Mouse (Mus musculus): Measurements from ENCODE around the gene Tnni3. TPM values are rescaled to one million over a fixed set of nuclear protein-coding genes. Genes with fewer than 3 reads are reported as not detected.

The Tnni3 gene
- polyA plus RNA-seq, 1 experiment from 2014 or later, result 2.4 TPM

- WGBS, result 53% methylated on average over 6 of the region's 6 CpGs
- H3K9me3 ChIP-seq (ENCODE audit: control insufficient read depth, low read length), result no peaks in the 10 kb centered on the region
- H3K4me2 ChIP-seq (ENCODE audit: low read depth, low read length, severe bottlenecking), result no peak overlapping the region
- H3K36me3 ChIP-seq (ENCODE audit: control insufficient read depth, insufficient read depth, low read length), result no peaks in the 10 kb centered on the region
- peaks cover 7% of the 10 kb centered on the region for H3K4me1 ChIP-seq (replicated peaks; ENCODE audit: control insufficient read depth, insufficient read depth, low read length)
- DNase-seq (ENCODE audit: low spot score) (no peak), ATAC-seq (replicated peaks; ENCODE audit: low FRiP score) (no peak)
- H3K9ac ChIP-seq (ENCODE audit: low read length), result 0 out of 2 replicates have a peak overlapping the region, but pooled peaks have one; percentile 24
- no peak overlapping the region for H3K27ac ChIP-seq (ENCODE audit: low read depth, low read length)
- no peak overlapping the region for H3K4me3 ChIP-seq (ENCODE audit: low read depth, low read length)
- no peaks in the 10 kb centered on the region for H3K27me3 ChIP-seq (ENCODE audit: control insufficient read depth, insufficient read depth, low read length)
Measured at GRCm38 (mm10) chr7:4513829-4514712, 10.0 kb downstream of the Tnni3 start.

GRCm38 (mm10) chr7:4513236-4513635 is 10.8 kb downstream of the Tnni3 start:
- Histone ChIP-seq H3K9ac (ENCODE audit: low read length) (no peak overlapping the region), H3K4me1 (replicated peaks; ENCODE audit: control insufficient read depth, insufficient read depth, low read length) (peaks cover 7% of the 10 kb centered on the region), H3K36me3 (ENCODE audit: control insufficient read depth, insufficient read depth, low read length) (no peaks in the 10 kb centered on the region), H3K4me2 (ENCODE audit: low read depth, low read length, severe bottlenecking) (no peak overlapping the region), H3K9me3 (ENCODE audit: control insufficient read depth, low read length) (no peaks in the 10 kb centered on the region), H3K4me3 (ENCODE audit: low read depth, low read length) (no peak overlapping the region), H3K27ac (ENCODE audit: low read depth, low read length) (no peak overlapping the region), H3K27me3 (ENCODE audit: control insufficient read depth, insufficient read depth, low read length) (no peaks in the 10 kb centered on the region)
- DNase-seq (ENCODE audit: low spot score) (peak; percentile 68), ATAC-seq (replicated peaks; ENCODE audit: low FRiP score) (no peak)
- WGBS, result 26% methylated on average over 13 of the region's 13 CpGs

- Histone ChIP-seq H3K27ac (ENCODE audit: low read depth, low read length) (no peak overlapping the region), H3K4me3 (ENCODE audit: low read depth, low read length) (no peak overlapping the region), H3K27me3 (ENCODE audit: control insufficient read depth, insufficient read depth, low read length) (no peaks in the 10 kb centered on the region), H3K9me3 (ENCODE audit: control insufficient read depth, low read length) (no peaks in the 10 kb centered on the region), H3K4me2 (ENCODE audit: low read depth, low read length, severe bottlenecking) (no peak overlapping the region), H3K36me3 (ENCODE audit: control insufficient read depth, insufficient read depth, low read length) (no peaks in the 10 kb centered on the region), H3K9ac (ENCODE audit: low read length) (no peak overlapping the region), H3K4me1 (replicated peaks; ENCODE audit: control insufficient read depth, insufficient read depth, low read length) (peaks cover 7% of the 10 kb centered on the region)
- DNase-seq (ENCODE audit: low spot score), result no peak
- ATAC-seq (replicated peaks; ENCODE audit: low FRiP score), result no peak
- 81% methylated on average over 8 of the region's 8 CpGs for WGBS
Measured at GRCm38 (mm10) chr7:4511489-4512224, 12.4 kb downstream of the Tnni3 start.

- 21% methylated on average over 24 of the region's 24 CpGs for WGBS
- 0 out of 2 replicates have a peak overlapping the region, but pooled peaks have one; percentile 29 for H3K4me2 ChIP-seq (ENCODE audit: low read depth, low read length, severe bottlenecking)
- DNase-seq (ENCODE audit: low spot score), result peak; percentile 89
- H3K4me3 ChIP-seq (ENCODE audit: low read depth, low read length), result no peak overlapping the region
- H3K27me3 ChIP-seq (ENCODE audit: control insufficient read depth, insufficient read depth, low read length), result no peaks in the 10 kb centered on the region
- 0 out of 2 replicates have a peak, but pooled peaks cover 2% of the 10 kb centered on the region for H3K4me1 ChIP-seq (replicated peaks; ENCODE audit: control insufficient read depth, insufficient read depth, low read length)
- H3K36me3 ChIP-seq (ENCODE audit: control insufficient read depth, insufficient read depth, low read length), result no peaks in the 10 kb centered on the region
- H3K9ac ChIP-seq (ENCODE audit: low read length), result no peak overlapping the region
- no peaks in the 10 kb centered on the region for H3K9me3 ChIP-seq (ENCODE audit: control insufficient read depth, low read length)
- ATAC-seq (replicated peaks; ENCODE audit: low FRiP score), result peak; percentile 82
- no peak overlapping the region for H3K27ac ChIP-seq (ENCODE audit: low read depth, low read length)
Measured at GRCm38 (mm10) chr7:4509863-4510608, 14.0 kb downstream of the Tnni3 start.

GRCm38 (mm10) chr7:4508739-4509116 is 15.3 kb downstream of the Tnni3 start:
- Histone ChIP-seq H3K27ac (ENCODE audit: low read depth, low read length) (no peak overlapping the region), H3K4me3 (ENCODE audit: low read depth, low read length) (no peak overlapping the region), H3K36me3 (ENCODE audit: control insufficient read depth, insufficient read depth, low read length) (no peaks in the 10 kb centered on the region), H3K9me3 (ENCODE audit: control insufficient read depth, low read length) (no peaks in the 10 kb centered on the region), H3K4me2 (ENCODE audit: low read depth, low read length, severe bottlenecking) (no peak overlapping the region), H3K9ac (ENCODE audit: low read length) (no peak overlapping the region), H3K27me3 (ENCODE audit: control insufficient read depth, insufficient read depth, low read length) (no peaks in the 10 kb centered on the region), H3K4me1 (replicated peaks; ENCODE audit: control insufficient read depth, insufficient read depth, low read length) (no peaks in the 10 kb centered on the region)
- 93% methylated on average over 8 of the region's 8 CpGs for WGBS
- ATAC-seq (replicated peaks; ENCODE audit: low FRiP score) (no peak), DNase-seq (ENCODE audit: low spot score) (no peak)

- H3K9me3 ChIP-seq (ENCODE audit: control insufficient read depth, low read length), result no peaks in the 10 kb centered on the region
- no peaks in the 10 kb centered on the region for H3K36me3 ChIP-seq (ENCODE audit: control insufficient read depth, insufficient read depth, low read length)
- no peak overlapping the region for H3K9ac ChIP-seq (ENCODE audit: low read length)
- no peak overlapping the region for H3K27ac ChIP-seq (ENCODE audit: low read depth, low read length)
- no peak for DNase-seq (ENCODE audit: low spot score)
- no peak overlapping the region for H3K4me2 ChIP-seq (ENCODE audit: low read depth, low read length, severe bottlenecking)
- H3K4me1 ChIP-seq (replicated peaks; ENCODE audit: control insufficient read depth, insufficient read depth, low read length), result no peaks in the 10 kb centered on the region
- H3K4me3 ChIP-seq (ENCODE audit: low read depth, low read length), result no peak overlapping the region
- no peak for ATAC-seq (replicated peaks; ENCODE audit: low FRiP score)
- no peaks in the 10 kb centered on the region for H3K27me3 ChIP-seq (ENCODE audit: control insufficient read depth, insufficient read depth, low read length)
- 78% methylated on average over 24 of the region's 32 CpGs for WGBS
Measured at GRCm38 (mm10) chr7:4508062-4508738, 15.8 kb downstream of the Tnni3 start.

- 68% methylated on average over 4 of the region's 4 CpGs for WGBS
- ATAC-seq (replicated peaks; ENCODE audit: low FRiP score), result no peak
Measured at GRCm38 (mm10) chr7:4507220-4507619, 16.8 kb downstream of the Tnni3 start.

More at GRCm38 (mm10) chr7:4507220-4507619, 16.8 kb downstream of the Tnni3 start:
- Histone ChIP-seq H3K4me1 (replicated peaks; ENCODE audit: control insufficient read depth, insufficient read depth, low read length) (no peaks in the 10 kb centered on the region), H3K4me2 (ENCODE audit: low read depth, low read length, severe bottlenecking) (no peak overlapping the region), H3K27ac (ENCODE audit: low read depth, low read length) (no peak overlapping the region), H3K9me3 (ENCODE audit: control insufficient read depth, low read length) (no peaks in the 10 kb centered on the region), H3K9ac (ENCODE audit: low read length) (no peak overlapping the region), H3K36me3 (ENCODE audit: control insufficient read depth, insufficient read depth, low read length) (no peaks in the 10 kb centered on the region), H3K4me3 (ENCODE audit: low read depth, low read length) (no peak overlapping the region), H3K27me3 (ENCODE audit: control insufficient read depth, insufficient read depth, low read length) (no peaks in the 10 kb centered on the region)
- DNase-seq (ENCODE audit: low spot score), result no peak
